Mouse (Mus musculus) lung, adult 2 months (tissue): ENCODE measurements at regions not wholly inside any gene's neighbourhood (a gene's known extent, or its start where the extent isn't known, plus 50 kb on each side); places are given as distances from the start of the nearest gene placed in this dataset.
A peak's percentile ranks its signal among the peaks of the same experiment; 100 is the strongest.

Experiments used
- CTCF ChIP-seq: fragments of 200-500 bp; IDR thresholded peaks from 2 replicates; pipeline ENCODE4 v1.5.1; 2011; ENCODE audit warnings: mild to moderate bottlenecking, low read length, control low read depth; ENCODE audit not compliant: insufficient read depth
- POLR2A ChIP-seq: fragments of 200-500 bp; IDR thresholded peaks from 2 replicates; pipeline ENCODE4 v1.6.1; 2011; ENCODE audit warnings: low read depth, mild to moderate bottlenecking, control low read depth, low read length, borderline replicate concordance; ENCODE audit errors: extremely low read depth

GRCm38 (mm10) chr10:67721787-67722186, 173.0 kb upstream of the Ado start:
- TF ChIP-seq POLR2A (no peak), CTCF (peak; percentile 42; the same call in 1 of the 2 replicates)
